Mouse (Mus musculus) heart, embryonic 16.5 days (tissue): ENCODE data around the gene Hc. TPM values are rescaled to one million over a fixed set of nuclear protein-coding genes. Genes with fewer than 3 reads are reported as not detected.

Source experiments
- ATAC-seq: fragments of 200-750 bp; cut with Nextera tagmentation; replicated peaks from 2 replicates; pipeline ENCODE4 v1.8.0; 2017; ENCODE audit warnings: moderate number of reproducible peaks; ENCODE audit not compliant: insufficient read depth, low FRiP score; ENCODE audit errors: extremely low read depth
- H3K27ac ChIP-seq: fragments of 300-500 bp; sonication (generic); 2 replicates; pipeline ENCODE4 v1.5.1; 2014; ENCODE audit warnings: mild to moderate bottlenecking, low read length, control low read depth, moderate library complexity
- H3K27me3 ChIP-seq: fragments of 300-500 bp; sonication (generic); 2 replicates; pipeline ENCODE4 v1.6.1; 2014; ENCODE audit warnings: low read length, mixed read lengths; ENCODE audit not compliant: control insufficient read depth, insufficient read depth
- H3K36me3 ChIP-seq: fragments of 300-500 bp; sonication (generic); 2 replicates; pipeline ENCODE4 v1.6.1; 2014; ENCODE audit not compliant: control insufficient read depth, insufficient read depth
- H3K4me1 ChIP-seq: fragments of 300-500 bp; sonication (generic); 2 replicates; pipeline ENCODE4 v1.6.1; 2014; ENCODE audit warnings: low read length, mixed read lengths; ENCODE audit not compliant: control insufficient read depth, insufficient read depth
- H3K4me2 ChIP-seq: fragments of 300-500 bp; sonication (generic); 2 replicates; pipeline ENCODE4 v1.6.1; 2014; ENCODE audit warnings: low read depth, mild to moderate bottlenecking, control low read depth, low read length
- H3K4me3 ChIP-seq: fragments of 300-500 bp; sonication (generic); 2 replicates; pipeline ENCODE4 v1.5.1; 2014; ENCODE audit warnings: mild to moderate bottlenecking, control low read depth, low read length
- H3K9ac ChIP-seq: fragments of 300-500 bp; sonication (generic); 2 replicates; pipeline ENCODE4 v1.6.1; 2014; ENCODE audit warnings: low read length, control low read depth
- H3K9me3 ChIP-seq: fragments of 300-500 bp; sonication (generic); replicated peaks from 2 replicates; pipeline ENCODE4 v1.6.1; 2016; ENCODE audit warnings: low read length; ENCODE audit not compliant: control insufficient read depth
- WGBS: fragments of 180-500 bp; shearing (Covaris S2); extraction: QIAGEN DNeasy Blood & Tissue Kit; methylation state at CpG from one replicate; pipeline ENCODE4 v1.1.7; 2014; 5-methylcytosine and 5-hydroxymethylcytosine counted together
- polyA plus RNA-seq: library from polyadenylated mRNA; unstranded; fragments of >200 nt; fragmentation: Nextera tagmentation; extraction: Ambion mirVana; gene quantifications from 2 replicates; pipeline ENCODE4 v1.2.1, GENCODE M21; 2015

The Hc gene
- polyA plus RNA-seq, 1 experiment from 2014 or later: 0.09 TPM

DNA sequence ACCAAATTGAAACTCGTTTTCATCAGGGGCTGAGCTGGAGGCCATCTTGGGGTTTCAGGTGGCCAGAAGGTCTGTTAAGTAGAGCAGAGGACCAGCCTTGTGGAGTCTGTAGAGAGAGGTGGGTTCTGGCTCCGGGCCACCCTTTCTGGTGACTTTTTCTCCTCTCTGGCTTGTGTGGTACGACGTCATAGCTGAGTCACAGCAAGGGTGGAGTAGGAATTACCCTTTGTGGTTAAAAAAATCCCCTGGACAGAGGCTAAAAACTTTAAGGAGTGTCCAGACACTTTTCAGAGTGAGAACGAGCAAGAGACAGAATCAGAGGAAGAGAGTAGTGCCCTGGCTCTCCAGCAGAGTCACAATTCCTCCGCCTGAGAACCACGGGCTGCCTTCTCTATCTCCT, 103.2 kb downstream of the Hc start:
- Histone ChIP-seq H3K27me3 (no peaks in the 10 kb centered on the region), H3K4me3 (no peak overlapping the region), H3K4me1 (peaks cover 6% of the 10 kb centered on the region; the same call in 1 of the 2 replicates), H3K4me2 (no peak overlapping the region), H3K27ac (no peak overlapping the region), H3K9me3 (no peaks in the 10 kb centered on the region), H3K36me3 (no peaks in the 10 kb centered on the region), H3K9ac (no peak overlapping the region)
- no peak for ATAC-seq
- WGBS: 68% methylated on average over 7 of the region's 7 CpGs

- ATAC-seq: no peak
- peaks cover 6% of the 10 kb centered on the region; the same call in 1 of the 2 replicates for H3K4me1 ChIP-seq
- no peaks in the 10 kb centered on the region for H3K9me3 ChIP-seq
- H3K27ac ChIP-seq: no peak overlapping the region
- H3K4me3 ChIP-seq: no peak overlapping the region
- no peak overlapping the region for H3K9ac ChIP-seq
- WGBS: 55% methylated on average over 1 of the region's 1 CpGs
- no peaks in the 10 kb centered on the region for H3K36me3 ChIP-seq
- no peak overlapping the region for H3K4me2 ChIP-seq
- H3K27me3 ChIP-seq: no peaks in the 10 kb centered on the region
These were observed 103.8 kb downstream of the Hc start for GRCm38 (mm10) chr2:34957405-34957804.

DNA sequence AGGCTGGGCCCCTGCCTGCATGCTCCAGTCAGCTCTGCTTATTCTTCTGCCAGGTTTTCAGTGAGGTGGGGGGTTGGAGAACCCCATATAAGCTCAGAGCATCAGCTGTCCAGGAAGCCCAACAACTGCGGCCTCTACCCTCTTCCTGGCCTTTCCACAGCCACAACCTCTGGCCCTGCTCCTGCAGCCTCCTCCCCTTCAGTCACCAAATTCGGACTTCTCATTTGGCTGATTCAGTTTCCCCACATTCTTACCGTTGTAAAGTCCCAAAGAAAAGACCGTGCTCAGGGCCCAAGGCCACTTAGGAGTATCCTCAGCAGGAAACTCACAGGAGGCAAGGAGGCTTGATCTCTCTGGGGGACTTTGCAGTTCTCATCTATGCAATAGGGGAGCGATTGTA, 104.3 kb downstream of the Hc start:
- Histone ChIP-seq H3K9ac (no peak overlapping the region), H3K27ac (no peak overlapping the region), H3K9me3 (no peaks in the 10 kb centered on the region), H3K4me1 (peaks cover 6% of the 10 kb centered on the region; the same call in 1 of the 2 replicates), H3K4me3 (no peak overlapping the region), H3K36me3 (no peaks in the 10 kb centered on the region), H3K27me3 (no peaks in the 10 kb centered on the region), H3K4me2 (no peak overlapping the region)
- ATAC-seq: no peak
- WGBS: 63% methylated on average over 5 of the region's 5 CpGs

DNA sequence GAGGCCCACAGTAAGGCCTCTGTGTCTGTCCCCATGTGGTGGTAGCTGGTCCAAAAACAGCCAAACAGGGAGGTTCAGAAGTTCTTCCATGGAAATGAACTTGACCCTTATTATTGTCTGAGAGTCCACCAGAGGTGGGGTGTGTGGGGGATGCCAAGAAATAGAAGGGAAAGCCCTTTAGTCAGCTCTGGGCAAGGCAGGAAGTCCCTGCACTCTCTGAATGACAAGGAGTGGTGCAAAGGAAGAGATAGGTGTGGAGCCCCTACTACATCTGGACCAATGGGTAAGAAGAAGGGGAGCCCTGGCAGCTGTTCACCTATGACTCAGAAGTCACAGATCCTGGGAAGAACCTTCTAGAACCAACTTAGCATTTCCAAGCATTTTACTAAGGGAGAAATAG, 106.9 kb downstream of the Hc start:
- no peaks in the 10 kb centered on the region for H3K4me1 ChIP-seq
- H3K27me3 ChIP-seq: no peaks in the 10 kb centered on the region
- H3K27ac ChIP-seq: no peak overlapping the region
- no peak overlapping the region for H3K9ac ChIP-seq
- no peaks in the 10 kb centered on the region for H3K36me3 ChIP-seq
- H3K4me2 ChIP-seq: no peak overlapping the region
- H3K9me3 ChIP-seq: no peaks in the 10 kb centered on the region
- no peak overlapping the region for H3K4me3 ChIP-seq
- no peak for ATAC-seq

- H3K27ac ChIP-seq: no peak overlapping the region
- H3K27me3 ChIP-seq: no peaks in the 10 kb centered on the region
- H3K9me3 ChIP-seq: no peaks in the 10 kb centered on the region
- no peak overlapping the region for H3K4me3 ChIP-seq
- WGBS: 71% methylated on average over 2 of the region's 2 CpGs
- H3K9ac ChIP-seq: no peak overlapping the region
- H3K4me2 ChIP-seq: no peak overlapping the region
- ATAC-seq: no peak
- H3K36me3 ChIP-seq: no peaks in the 10 kb centered on the region
- no peaks in the 10 kb centered on the region for H3K4me1 ChIP-seq
These were observed 107.6 kb downstream of the Hc start for GRCm38 (mm10) chr2:34953547-34954116.

DNA sequence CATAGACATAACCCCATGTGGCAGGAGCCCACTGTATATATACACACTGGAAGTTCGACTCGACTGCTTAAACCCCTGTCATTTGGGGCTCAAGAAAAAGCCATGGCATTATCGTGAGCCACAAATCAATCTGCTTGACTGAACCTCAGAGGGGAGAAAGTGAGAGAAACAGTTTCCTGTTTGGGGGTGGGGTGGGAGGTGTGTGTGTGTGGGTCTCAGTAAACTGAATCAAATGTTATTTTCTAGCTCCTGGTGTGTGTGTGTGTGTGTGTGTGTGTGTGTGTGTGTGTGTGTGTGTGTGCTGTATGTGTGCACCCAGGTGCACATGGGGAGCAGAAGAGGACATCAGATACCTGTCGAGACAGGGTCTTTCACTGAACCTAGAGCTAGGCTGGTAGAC, 108.2 kb downstream of the Hc start:
- H3K4me2 ChIP-seq: no peak overlapping the region
- H3K36me3 ChIP-seq: no peaks in the 10 kb centered on the region
- no peaks in the 10 kb centered on the region for H3K4me1 ChIP-seq
- H3K9ac ChIP-seq: no peak overlapping the region
- ATAC-seq: no peak
- H3K27me3 ChIP-seq: no peaks in the 10 kb centered on the region
- H3K27ac ChIP-seq: no peak overlapping the region
- no peak overlapping the region for H3K4me3 ChIP-seq
- 72% methylated on average over 4 of the region's 4 CpGs for WGBS
- H3K9me3 ChIP-seq: no peaks in the 10 kb centered on the region

- Histone ChIP-seq H3K9ac (no peak overlapping the region), H3K27me3 (no peaks in the 10 kb centered on the region), H3K36me3 (no peaks in the 10 kb centered on the region), H3K9me3 (no peaks in the 10 kb centered on the region), H3K4me3 (no peak overlapping the region), H3K27ac (no peak overlapping the region), H3K4me1 (no peaks in the 10 kb centered on the region), H3K4me2 (no peak overlapping the region)
- ATAC-seq: no peak
These were observed 109.8 kb downstream of the Hc start for GRCm38 (mm10) chr2:34951469-34951868.

DNA sequence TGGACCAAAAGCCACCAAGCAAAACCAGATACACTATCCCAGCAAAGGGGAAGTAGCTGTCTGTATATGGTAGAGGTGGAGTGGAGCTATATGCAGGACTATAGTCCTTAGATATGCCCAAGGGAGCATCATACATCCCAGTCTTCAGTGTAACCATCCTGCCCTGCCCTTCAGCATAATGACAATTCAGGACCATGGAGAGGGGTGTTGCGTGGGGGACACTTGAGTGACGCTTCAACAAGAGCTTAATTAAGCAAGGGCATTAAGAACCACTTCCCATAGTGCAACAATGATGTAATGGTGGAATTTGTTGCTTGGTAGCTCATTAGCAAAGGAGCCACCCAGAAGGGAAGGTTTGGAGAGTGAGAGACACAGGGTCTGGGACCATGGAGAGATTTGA, 112.6 kb downstream of the Hc start:
- Histone ChIP-seq H3K9me3 (no peaks in the 10 kb centered on the region), H3K9ac (no peak overlapping the region), H3K36me3 (no peaks in the 10 kb centered on the region), H3K4me3 (no peak overlapping the region), H3K27me3 (no peaks in the 10 kb centered on the region), H3K4me2 (no peak overlapping the region), H3K27ac (no peak overlapping the region), H3K4me1 (peaks cover 8% of the 10 kb centered on the region; the same call in 1 of the 2 replicates)
- ATAC-seq: no peak
- WGBS: 10% methylated on average over 2 of the region's 2 CpGs

DNA sequence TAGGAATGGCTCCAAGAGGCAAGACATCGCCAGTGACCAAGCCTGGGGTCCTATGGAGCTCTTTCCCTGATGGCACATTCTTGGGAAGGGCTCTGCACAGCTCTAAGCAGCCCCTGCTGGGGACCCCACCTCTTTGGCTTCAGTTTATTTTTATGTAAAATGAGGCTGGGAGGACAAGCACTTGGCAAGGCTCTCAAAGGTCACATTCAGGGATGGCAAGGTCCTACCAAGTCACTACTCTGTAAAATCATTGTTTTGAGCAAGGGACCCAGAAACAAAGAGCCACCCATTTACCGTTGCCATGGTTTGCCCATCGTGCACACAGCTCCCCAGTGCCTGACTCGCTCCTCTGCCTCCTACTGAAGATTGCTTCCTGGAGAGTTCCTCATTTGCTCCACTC, 115.2 kb downstream of the Hc start:
- H3K4me3 ChIP-seq: no peak overlapping the region
- ATAC-seq: no peak
- no peak overlapping the region for H3K4me2 ChIP-seq
- H3K9ac ChIP-seq: no peak overlapping the region
- no peak overlapping the region for H3K27ac ChIP-seq
- no peaks in the 10 kb centered on the region for H3K27me3 ChIP-seq
- H3K36me3 ChIP-seq: no peaks in the 10 kb centered on the region
- no peaks in the 10 kb centered on the region for H3K9me3 ChIP-seq
- WGBS: 65% methylated on average over 4 of the region's 4 CpGs
- H3K4me1 ChIP-seq: peaks cover 8% of the 10 kb centered on the region; the same call in 1 of the 2 replicates
